Mouse (Mus musculus) neural tube, embryonic 14.5 days (tissue): ENCODE data around the gene Ercc6. TPM values are rescaled to one million over a fixed set of nuclear protein-coding genes. Genes with fewer than 3 reads are reported as not detected.
A peak's percentile ranks its signal among the peaks of the same experiment; 100 is the strongest.

Source experiments
- ATAC-seq: fragments of 200-750 bp; cut with Nextera tagmentation; 2 replicates; pipeline ENCODE4 v1.8.0; 2017; ENCODE audit warnings: low read depth, mild to moderate bottlenecking, moderate TSS enrichment, moderate library complexity
- H3K27ac ChIP-seq: fragments of 300-500 bp; sonication (generic); 2 replicates; pipeline ENCODE4 v1.5.1; 2014; ENCODE audit warnings: low read depth, mild to moderate bottlenecking, control low read depth, low read length, moderate library complexity, mixed read lengths
- H3K27me3 ChIP-seq: fragments of 300-500 bp; sonication (generic); 2 replicates; pipeline ENCODE4 v1.6.1; 2014; ENCODE audit warnings: low read length; ENCODE audit not compliant: control insufficient read depth, insufficient read depth
- H3K36me3 ChIP-seq: fragments of 300-500 bp; sonication (generic); 2 replicates; pipeline ENCODE4 v1.6.1; 2014; ENCODE audit warnings: low read length, mixed read lengths; ENCODE audit not compliant: control insufficient read depth, insufficient read depth
- H3K4me1 ChIP-seq: fragments of 300-500 bp; sonication (generic); 2 replicates; pipeline ENCODE4 v1.6.1; 2014; ENCODE audit warnings: low read length; ENCODE audit not compliant: control insufficient read depth, insufficient read depth
- H3K4me2 ChIP-seq: fragments of 300-500 bp; sonication (generic); 2 replicates; pipeline ENCODE4 v1.6.1; 2014; ENCODE audit warnings: mild to moderate bottlenecking, low read depth, low read length, control low read depth
- H3K4me3 ChIP-seq: fragments of 300-500 bp; sonication (generic); 2 replicates; pipeline ENCODE4 v1.5.1; 2014; ENCODE audit warnings: low read depth, low read length, control low read depth, mixed read lengths
- H3K9ac ChIP-seq: fragments of 300-500 bp; sonication (generic); replicated peaks from 2 replicates; pipeline ENCODE4 v1.6.1; 2014; ENCODE audit warnings: low read depth, mild to moderate bottlenecking, control low read depth, low read length, mixed read lengths
- H3K9me3 ChIP-seq: fragments of 300-500 bp; sonication (generic); 2 replicates; pipeline ENCODE4 v1.6.1; 2016; ENCODE audit warnings: low read length; ENCODE audit not compliant: control insufficient read depth
- WGBS: fragments of 180-500 bp; shearing (Covaris S2); extraction: QIAGEN DNeasy Blood & Tissue Kit; methylation state at CpG from one replicate; pipeline ENCODE4 v1.1.7; 2014; 5-methylcytosine and 5-hydroxymethylcytosine counted together
- polyA plus RNA-seq: library from polyadenylated mRNA; unstranded; fragments of >200 nt; fragmentation: Nextera tagmentation; extraction: Ambion mirVana; gene quantifications from 2 replicates; pipeline ENCODE4 v1.2.1, GENCODE M21; 2014

The Ercc6 gene
- polyA plus RNA-seq, 1 experiment from 2014 or later = 25.1 TPM

- Histone ChIP-seq H3K4me3 (no peak overlapping the region), H3K36me3 (no peaks in the 10 kb centered on the region), H3K4me2 (peak overlapping the region; percentile 31; the same call in 1 of the 2 replicates), H3K27ac (no peak overlapping the region), H3K9me3 (no peaks in the 10 kb centered on the region), H3K27me3 (peaks cover 6% of the 10 kb centered on the region; the same call in 1 of the 2 replicates), H3K4me1 (peaks cover 10% of the 10 kb centered on the region; the same call in 1 of the 2 replicates), H3K9ac (no peak overlapping the region)
- ATAC-seq = no peak
- 32% methylated on average over 15 of the region's 15 CpGs for WGBS
Measured at GRCm38 (mm10) chr14:32605508-32605907, 92.2 kb downstream of the Ercc6 start.

- H3K4me1 ChIP-seq = peaks cover 10% of the 10 kb centered on the region; the same call in 1 of the 2 replicates
Measured at GRCm38 (mm10) chr14:32606316-32606715, 93.0 kb downstream of the Ercc6 start.

DNA sequence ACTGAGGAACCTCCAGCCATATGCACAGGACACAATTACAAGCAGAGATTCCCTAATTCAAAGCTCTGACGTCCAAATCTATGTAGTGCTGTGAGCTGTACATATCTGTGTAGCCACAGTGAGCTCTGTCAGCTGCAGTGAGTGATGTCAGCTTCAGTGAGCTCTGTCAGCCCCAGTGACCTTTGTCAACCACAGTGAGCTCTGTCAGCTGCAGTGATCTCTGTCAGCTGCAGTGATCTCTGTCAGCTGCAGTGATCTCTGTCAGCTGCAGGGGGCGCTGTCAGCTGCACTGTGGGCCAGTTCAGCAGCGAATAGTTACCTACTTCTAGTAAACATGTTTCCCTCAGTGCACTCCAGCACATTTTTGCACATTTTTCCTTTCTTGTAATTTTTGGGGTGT, 96.1 kb downstream of the Ercc6 start:
- H3K9me3 ChIP-seq = no peaks in the 10 kb centered on the region
- no peak overlapping the region for H3K4me2 ChIP-seq
- no peak overlapping the region for H3K27ac ChIP-seq
- H3K27me3 ChIP-seq = no peaks in the 10 kb centered on the region
- WGBS = 28% methylated on average over 3 of the region's 3 CpGs
- peaks cover 10% of the 10 kb centered on the region; the same call in 1 of the 2 replicates for H3K4me1 ChIP-seq
- ATAC-seq = no peak
- H3K4me3 ChIP-seq = no peak overlapping the region
- H3K36me3 ChIP-seq = no peaks in the 10 kb centered on the region
- H3K9ac ChIP-seq = no peak overlapping the region

More at GRCm38 (mm10) chr14:32606316-32606715, 93.0 kb downstream of the Ercc6 start:
- ATAC-seq = no peak
- WGBS = 35% methylated on average over 8 of the region's 8 CpGs
- 0 out of 2 replicates have a peak, but pooled peaks cover 2% of the 10 kb centered on the region for H3K27me3 ChIP-seq
- no peak overlapping the region for H3K4me3 ChIP-seq
- H3K36me3 ChIP-seq = no peaks in the 10 kb centered on the region
- H3K9me3 ChIP-seq = no peaks in the 10 kb centered on the region
- H3K4me2 ChIP-seq = no peak overlapping the region
- H3K27ac ChIP-seq = no peak overlapping the region
- no peak overlapping the region for H3K9ac ChIP-seq

DNA sequence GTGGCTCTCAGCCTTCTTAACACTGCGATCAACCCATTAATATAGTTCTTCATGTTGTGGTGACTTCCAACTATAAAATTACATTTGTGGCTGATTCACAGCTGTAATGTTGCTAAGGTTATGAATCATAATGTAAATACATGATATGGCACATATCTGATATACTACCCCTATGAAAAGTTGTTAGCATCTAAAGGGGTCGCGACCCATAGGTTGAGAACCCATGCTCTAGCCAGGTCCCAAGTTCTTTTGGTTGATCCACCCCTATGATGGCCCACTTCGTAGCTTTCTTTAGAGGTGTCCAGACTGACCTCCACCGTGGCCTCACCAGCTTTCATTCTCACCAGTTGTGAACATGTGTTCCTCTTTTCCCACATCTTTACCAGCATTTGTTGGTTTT, 103.9 kb downstream of the Ercc6 start:
- no peak overlapping the region for H3K9ac ChIP-seq
- no peaks in the 10 kb centered on the region for H3K27me3 ChIP-seq
- H3K4me3 ChIP-seq = no peak overlapping the region
- no peaks in the 10 kb centered on the region for H3K9me3 ChIP-seq
- no peak for ATAC-seq
- 84% methylated on average over 5 of the region's 5 CpGs for WGBS
- H3K4me2 ChIP-seq = no peak overlapping the region
- no peaks in the 10 kb centered on the region for H3K4me1 ChIP-seq
- H3K36me3 ChIP-seq = no peaks in the 10 kb centered on the region
- H3K27ac ChIP-seq = no peak overlapping the region

DNA sequence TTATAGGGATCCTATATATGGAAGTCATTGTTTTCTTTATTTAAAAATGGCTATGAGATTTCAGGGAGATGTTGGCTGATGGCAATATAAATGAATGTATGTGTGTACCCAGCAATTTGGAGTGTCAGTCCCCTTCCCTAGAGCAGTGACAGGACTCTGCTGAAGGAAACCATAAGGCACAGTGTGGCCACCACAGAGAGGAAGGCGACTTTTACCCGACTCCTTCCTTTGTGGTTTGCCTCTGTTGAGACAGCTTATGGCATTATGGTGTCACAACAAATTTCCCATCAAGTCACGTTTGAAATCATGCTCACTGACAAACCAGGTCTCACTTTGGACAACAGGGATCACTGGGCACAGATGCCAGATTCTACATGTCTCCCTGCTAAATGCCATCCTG, 110.9 kb downstream of the Ercc6 start:
- no peak overlapping the region for H3K27ac ChIP-seq
- H3K4me3 ChIP-seq = no peak overlapping the region
- H3K36me3 ChIP-seq = no peaks in the 10 kb centered on the region
- no peaks in the 10 kb centered on the region for H3K9me3 ChIP-seq
- H3K4me1 ChIP-seq = no peaks in the 10 kb centered on the region
- ATAC-seq = no peak
- no peak overlapping the region for H3K9ac ChIP-seq
- no peaks in the 10 kb centered on the region for H3K27me3 ChIP-seq
- no peak overlapping the region for H3K4me2 ChIP-seq
- WGBS = 86% methylated on average over 3 of the region's 3 CpGs

DNA sequence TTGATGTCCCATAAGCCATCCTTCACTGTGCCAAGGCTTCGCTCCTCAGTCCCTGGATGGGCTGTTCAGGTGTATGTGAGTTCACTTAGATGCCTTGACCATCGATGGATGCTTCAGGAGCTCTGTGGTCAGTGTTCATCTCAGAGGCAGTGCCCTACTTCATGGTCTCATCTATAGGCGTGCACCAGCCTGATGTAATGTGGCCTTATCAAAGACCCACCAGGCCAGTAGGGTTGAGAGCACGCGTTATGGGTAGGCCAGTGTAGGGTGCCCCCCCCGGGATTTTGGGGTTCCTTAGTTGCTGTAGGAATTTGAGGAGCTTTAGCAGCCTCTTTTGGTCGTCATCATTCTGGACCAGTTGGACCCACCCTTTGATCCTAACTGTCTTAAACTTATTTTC, 111.5 kb downstream of the Ercc6 start:
- H3K27ac ChIP-seq = no peak overlapping the region
- ATAC-seq = no peak
- H3K4me3 ChIP-seq = no peak overlapping the region
- H3K9ac ChIP-seq = no peak overlapping the region
- H3K36me3 ChIP-seq = no peaks in the 10 kb centered on the region
- no peak overlapping the region for H3K4me2 ChIP-seq
- H3K4me1 ChIP-seq = no peaks in the 10 kb centered on the region
- WGBS = 89% methylated on average over 7 of the region's 7 CpGs
- no peaks in the 10 kb centered on the region for H3K27me3 ChIP-seq
- H3K9me3 ChIP-seq = no peaks in the 10 kb centered on the region

DNA sequence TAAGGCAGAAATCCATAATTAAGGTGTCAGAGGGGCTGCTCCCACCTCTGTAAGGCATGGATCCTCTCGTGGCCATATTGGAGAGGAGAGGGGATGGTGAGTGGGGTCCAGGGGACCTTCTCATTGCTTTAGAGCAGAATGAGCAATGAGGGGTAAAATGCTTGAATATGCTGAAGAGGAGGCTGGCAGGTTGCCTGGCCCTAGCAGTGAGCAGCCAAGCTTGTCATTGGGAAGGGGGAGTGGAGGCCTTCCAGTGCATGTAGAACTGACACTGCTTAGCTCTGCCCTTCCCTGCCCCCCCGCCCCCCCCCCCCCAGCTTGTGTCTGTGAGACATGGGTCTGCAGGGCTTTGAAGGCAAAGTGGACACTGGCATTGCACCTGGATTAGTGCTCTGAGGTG, 114.0 kb downstream of the Ercc6 start:
- 42% methylated on average over 2 of the region's 2 CpGs for WGBS
- Histone ChIP-seq H3K27me3 (no peaks in the 10 kb centered on the region), H3K4me3 (no peak overlapping the region), H3K4me2 (no peak overlapping the region), H3K9ac (no peak overlapping the region), H3K36me3 (no peaks in the 10 kb centered on the region), H3K4me1 (no peaks in the 10 kb centered on the region), H3K27ac (no peak overlapping the region), H3K9me3 (no peaks in the 10 kb centered on the region)
- no peak for ATAC-seq

DNA sequence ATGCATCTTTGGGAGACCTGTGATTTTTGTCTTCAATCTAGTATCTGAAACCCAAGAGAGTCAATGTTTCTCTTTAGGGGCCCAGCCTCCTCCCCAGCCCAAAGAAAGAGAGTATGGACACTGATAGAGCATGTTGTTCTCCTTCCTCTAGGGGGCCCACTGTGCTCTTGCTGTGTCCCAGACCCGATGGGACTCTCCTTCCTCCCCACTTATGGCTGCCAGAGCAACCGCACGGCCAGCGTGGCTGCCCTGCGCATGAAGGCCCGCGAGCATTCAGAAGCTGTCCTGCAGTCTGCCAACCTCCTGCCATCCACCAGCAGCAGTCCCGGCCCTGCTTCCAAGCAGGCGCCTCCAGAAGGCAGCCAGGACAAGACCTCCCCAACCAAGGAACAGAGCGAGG, 115.3 kb downstream of the Ercc6 start:
- no peak overlapping the region for H3K4me3 ChIP-seq
- H3K36me3 ChIP-seq = no peaks in the 10 kb centered on the region
- no peaks in the 10 kb centered on the region for H3K9me3 ChIP-seq
- ATAC-seq = no peak
- H3K27me3 ChIP-seq = no peaks in the 10 kb centered on the region
- WGBS = 48% methylated on average over 10 of the region's 10 CpGs
- H3K27ac ChIP-seq = no peak overlapping the region
- H3K9ac ChIP-seq = no peak overlapping the region
- H3K4me1 ChIP-seq = no peaks in the 10 kb centered on the region
- H3K4me2 ChIP-seq = no peak overlapping the region
